Mouse (Mus musculus): ENCODE measurements around the gene Ergic1. TPM values are rescaled to one million over a fixed set of nuclear protein-coding genes. Genes with fewer than 3 reads are reported as not detected.

Ergic1 gene
- polyA plus RNA-seq, 1 experiment from 2014 or later, result 33.8 TPM

GRCm38 (mm10) chr17:26540083-26540482, 21.2 kb upstream of the Ergic1 start:
- WGBS (ENCODE audit: insufficient replicate concordance), result 75% methylated on average over 5 of the region's 5 CpGs
- Histone ChIP-seq H3K9ac (no peak overlapping the region), H3K36me3 (replicated peaks) (no peaks in the 10 kb centered on the region), H3K27ac (replicated peaks) (no peak overlapping the region), H3K4me3 (replicated peaks) (no peak overlapping the region), H3K27me3 (peaks cover 34% of the 10 kb centered on the region), H3K4me1 (replicated peaks) (peaks cover 36% of the 10 kb centered on the region), H3K9me3 (replicated peaks) (no peaks in the 10 kb centered on the region), H3K4me2 (no peak overlapping the region)
- ATAC-seq (ENCODE audit: insufficient read depth), result no peak

GRCm38 (mm10) chr17:26544319-26544963, 16.8 kb upstream of the Ergic1 start:
- ATAC-seq (ENCODE audit: insufficient read depth), result no peak
- H3K36me3 ChIP-seq (replicated peaks), result no peaks in the 10 kb centered on the region
- no peak overlapping the region for H3K4me2 ChIP-seq
- H3K4me3 ChIP-seq (replicated peaks), result no peak overlapping the region
- H3K27me3 ChIP-seq, result peaks cover 48% of the 10 kb centered on the region
- peaks cover 16% of the 10 kb centered on the region for H3K4me1 ChIP-seq (replicated peaks)
- no peak overlapping the region for H3K27ac ChIP-seq (replicated peaks)
- H3K9me3 ChIP-seq (replicated peaks), result no peaks in the 10 kb centered on the region
- 0 out of 2 replicates have a peak overlapping the region, but pooled peaks have one; percentile 15 for H3K9ac ChIP-seq
- 43% methylated on average over 8 of the region's 8 CpGs for WGBS (ENCODE audit: insufficient replicate concordance)

- no peak overlapping the region for H3K9ac ChIP-seq
- ATAC-seq (ENCODE audit: insufficient read depth), result no peak
- peaks cover 19% of the 10 kb centered on the region for H3K4me1 ChIP-seq (replicated peaks)
- H3K4me3 ChIP-seq (replicated peaks), result no peak overlapping the region
- no peaks in the 10 kb centered on the region for H3K9me3 ChIP-seq (replicated peaks)
- 20% methylated on average over 7 of the region's 7 CpGs for WGBS (ENCODE audit: insufficient replicate concordance)
- H3K36me3 ChIP-seq (replicated peaks), result no peaks in the 10 kb centered on the region
- no peak overlapping the region for H3K4me2 ChIP-seq
- H3K27me3 ChIP-seq, result peaks cover 61% of the 10 kb centered on the region
- no peak overlapping the region for H3K27ac ChIP-seq (replicated peaks)
Measured at GRCm38 (mm10) chr17:26547771-26548170, 13.5 kb upstream of the Ergic1 start.

GRCm38 (mm10) chr17:26548566-26548965, 12.7 kb upstream of the Ergic1 start:
- H3K36me3 ChIP-seq (replicated peaks), result no peaks in the 10 kb centered on the region
- peaks cover 19% of the 10 kb centered on the region for H3K4me1 ChIP-seq (replicated peaks)
- peaks cover 61% of the 10 kb centered on the region for H3K27me3 ChIP-seq
- 15% methylated on average over 4 of the region's 5 CpGs for WGBS (ENCODE audit: insufficient replicate concordance)
- no peak overlapping the region for H3K27ac ChIP-seq (replicated peaks)
- H3K9ac ChIP-seq, result no peak overlapping the region
- H3K4me2 ChIP-seq, result no peak overlapping the region
- H3K4me3 ChIP-seq (replicated peaks), result no peak overlapping the region
- ATAC-seq (ENCODE audit: insufficient read depth), result no peak
- no peaks in the 10 kb centered on the region for H3K9me3 ChIP-seq (replicated peaks)

- peaks cover 18% of the 10 kb centered on the region for H3K4me1 ChIP-seq (replicated peaks)
- 19% methylated on average over 12 of the region's 12 CpGs for WGBS (ENCODE audit: insufficient replicate concordance)
- no peak overlapping the region for H3K4me2 ChIP-seq
- H3K9me3 ChIP-seq (replicated peaks), result no peaks in the 10 kb centered on the region
- no peaks in the 10 kb centered on the region for H3K36me3 ChIP-seq (replicated peaks)
- H3K4me3 ChIP-seq (replicated peaks), result no peak overlapping the region
- H3K27ac ChIP-seq (replicated peaks), result no peak overlapping the region
- H3K9ac ChIP-seq, result no peak overlapping the region
- no peak for ATAC-seq (ENCODE audit: insufficient read depth)
- H3K27me3 ChIP-seq, result peaks cover 55% of the 10 kb centered on the region
Measured at GRCm38 (mm10) chr17:26549148-26549809, 12.0 kb upstream of the Ergic1 start.

GRCm38 (mm10) chr17:26551104-26551503, 10.2 kb upstream of the Ergic1 start:
- H3K4me3 ChIP-seq (replicated peaks), result no peak overlapping the region
- peaks cover 12% of the 10 kb centered on the region; the same call in 1 of the 2 replicates for H3K4me1 ChIP-seq (replicated peaks)
- peaks cover 60% of the 10 kb centered on the region for H3K27me3 ChIP-seq
- WGBS (ENCODE audit: insufficient replicate concordance), result 68% methylated on average over 6 of the region's 6 CpGs
- H3K36me3 ChIP-seq (replicated peaks), result no peaks in the 10 kb centered on the region
- ATAC-seq (ENCODE audit: insufficient read depth), result no peak
- no peaks in the 10 kb centered on the region for H3K9me3 ChIP-seq (replicated peaks)
- no peak overlapping the region for H3K27ac ChIP-seq (replicated peaks)
- no peak overlapping the region for H3K4me2 ChIP-seq
- no peak overlapping the region for H3K9ac ChIP-seq

- ATAC-seq (ENCODE audit: insufficient read depth), result no peak
- H3K9me3 ChIP-seq (replicated peaks), result no peaks in the 10 kb centered on the region
- no peak overlapping the region for H3K9ac ChIP-seq
- H3K4me3 ChIP-seq (replicated peaks), result no peak overlapping the region
- H3K4me1 ChIP-seq (replicated peaks), result peaks cover 7% of the 10 kb centered on the region; the same call in 1 of the 2 replicates
- H3K27me3 ChIP-seq, result peaks cover 58% of the 10 kb centered on the region
- no peak overlapping the region for H3K4me2 ChIP-seq
- WGBS (ENCODE audit: insufficient replicate concordance), result 47% methylated on average over 3 of the region's 3 CpGs
- no peak overlapping the region for H3K27ac ChIP-seq (replicated peaks)
- H3K36me3 ChIP-seq (replicated peaks), result no peaks in the 10 kb centered on the region
Measured at GRCm38 (mm10) chr17:26553033-26553432, 8.3 kb upstream of the Ergic1 start.

- Histone ChIP-seq H3K27ac (replicated peaks) (peak overlapping the region; percentile 62), H3K9me3 (replicated peaks) (no peaks in the 10 kb centered on the region), H3K9ac (peak overlapping the region; percentile 61), H3K36me3 (replicated peaks) (0 out of 2 replicates have a peak, but pooled peaks cover 5% of the 10 kb centered on the region), H3K4me2 (peak overlapping the region; percentile 91), H3K4me1 (replicated peaks) (peaks cover 50% of the 10 kb centered on the region), H3K27me3 (peaks cover 10% of the 10 kb centered on the region; the same call in 1 of the 2 replicates), H3K4me3 (replicated peaks) (peak overlapping the region; percentile 65)
- no peak for ATAC-seq (ENCODE audit: insufficient read depth)
- WGBS (ENCODE audit: insufficient replicate concordance), result 34% methylated on average over 9 of the region's 9 CpGs
Measured at GRCm38 (mm10) chr17:26560526-26561289, 581 bp upstream of the Ergic1 start.

- H3K9ac ChIP-seq, result peak within 1 kb of the TSS; percentile 61
- ATAC-seq (ENCODE audit: insufficient read depth), result peak; percentile 34; the same call in 1 of the 2 replicates
- WGBS (ENCODE audit: insufficient replicate concordance), result 2% methylated on average over 25 of the region's 25 CpGs
Measured at GRCm38 (mm10) chr17:26561651-26562181, 427 bp downstream of the Ergic1 start, which contains the start of gene Dusp1. Dusp1 (minus strand) TSS chr17:26562128.

GRCm38 (mm10) chr17:26562292-26562691, 1.0 kb downstream of the Ergic1 start:
- Histone ChIP-seq H3K36me3 (replicated peaks) (0 out of 2 replicates have a peak, but pooled peaks cover 7% of the 10 kb centered on the region), H3K9ac (peak overlapping the region; percentile 61; the same call in 1 of the 2 replicates), H3K4me1 (replicated peaks) (peaks cover 50% of the 10 kb centered on the region), H3K4me2 (peak overlapping the region; percentile 91), H3K9me3 (replicated peaks) (no peaks in the 10 kb centered on the region), H3K4me3 (replicated peaks) (peak overlapping the region; percentile 65), H3K27me3 (no peaks in the 10 kb centered on the region), H3K27ac (replicated peaks) (no peak overlapping the region)
- WGBS (ENCODE audit: insufficient replicate concordance), result 72% methylated on average over 4 of the region's 4 CpGs
- no peak for ATAC-seq (ENCODE audit: insufficient read depth)

More at GRCm38 (mm10) chr17:26561651-26562181, 427 bp downstream of the Ergic1 start, which contains the start of gene Dusp1:
- Histone ChIP-seq H3K4me1 (replicated peaks) (peaks cover 50% of the 10 kb centered on the region), H3K27ac (replicated peaks) (peak within 1 kb of the TSS; percentile 62), H3K27me3 (peaks cover 2% of the 10 kb centered on the region; the same call in 1 of the 2 replicates), H3K4me3 (replicated peaks) (peak within 1 kb of the TSS; percentile 65), H3K9me3 (replicated peaks) (no peaks in the 10 kb centered on the region), H3K4me2 (peak within 1 kb of the TSS; percentile 91), H3K36me3 (replicated peaks) (0 out of 2 replicates have a peak, but pooled peaks cover 7% of the 10 kb centered on the region)
